Mouse (Mus musculus) MEL (cell line): ENCODE data around the gene Ggact. TPM values are rescaled to one million over a fixed set of nuclear protein-coding genes. Genes with fewer than 3 reads are reported as not detected.

Source experiments
- DNase-seq: peaks from one replicate; pipeline ENCODE4 v3.0.0; 2011; ENCODE audit warnings: low read depth, low spot score
- H3K27ac ChIP-seq: 2 replicates; pipeline ENCODE4 v1.5.1; 2012; ENCODE audit warnings: low read depth, mild to moderate bottlenecking, control low read depth, low read length, moderate library complexity; ENCODE audit not compliant: control insufficient read depth
- H3K27me3 ChIP-seq, 2 experiments: fragments of 150-350 bp in 1 of 2; sonication (generic) in 1 of 2; 2 replicates each; pipeline ENCODE4 v1.6.1; 2012; ENCODE audit warnings: low read length in 2 of 2, mild to moderate bottlenecking in 2 of 2, improper control_type of control experiment in 1 of 2, moderate library complexity in 1 of 2; ENCODE audit not compliant: insufficient read depth in 2 of 2, control insufficient read depth in 1 of 2
- H3K36me3 ChIP-seq, 2 experiments: 2 replicates each; pipeline ENCODE4 v1.6.1; 2012 to 2014; ENCODE audit warnings: low read length in 2 of 2, improper control_type of control experiment in 1 of 2, inconsistent platforms in 1 of 2, mild to moderate bottlenecking in 1 of 2; ENCODE audit not compliant: insufficient read depth in 2 of 2, control insufficient read depth in 1 of 2
- H3K4me1 ChIP-seq, 2 experiments: fragments of 150-350 bp in 1 of 2; sonication (generic) in 1 of 2; 2 replicates each; pipeline ENCODE4 v1.6.1; 2012; ENCODE audit warnings: low read length in 2 of 2, improper control_type of control experiment in 1 of 2, mild to moderate bottlenecking in 1 of 2; ENCODE audit not compliant: insufficient read depth in 2 of 2, control insufficient read depth in 1 of 2
- H3K4me3 ChIP-seq, 2 experiments: fragments of 150-350 bp in 1 of 2; sonication (generic) in 1 of 2; 2 replicates each; pipeline ENCODE4 v1.5.1; 2012; ENCODE audit warnings: low read depth in 2 of 2, low read length in 2 of 2, mild to moderate bottlenecking in 2 of 2, moderate library complexity in 2 of 2, control low read depth in 1 of 2, improper control_type of control experiment in 1 of 2; ENCODE audit not compliant: control insufficient read depth in 1 of 2, insufficient read depth in 1 of 2
- H3K79me2 ChIP-seq: 2 replicates; pipeline ENCODE4 v1.6.1; 2012; ENCODE audit warnings: mild to moderate bottlenecking, low read length, moderate library complexity; ENCODE audit not compliant: control insufficient read depth, poor library complexity, insufficient read depth
- H3K9ac ChIP-seq: 2 replicates; pipeline ENCODE4 v1.6.1; 2012; ENCODE audit warnings: low read depth, mild to moderate bottlenecking, control low read depth, low read length, moderate library complexity; ENCODE audit not compliant: control insufficient read depth, poor library complexity, severe bottlenecking
- H3K9me3 ChIP-seq: fragments of 150-350 bp; sonication (generic); replicated peaks from 2 replicates; pipeline ENCODE4 v1.6.1; 2012; ENCODE audit warnings: mild to moderate bottlenecking, low read length, improper control_type of control experiment, moderate library complexity; ENCODE audit not compliant: insufficient read depth
- BHLHE40 ChIP-seq: IDR thresholded peaks from 2 replicates; pipeline ENCODE4 v1.6.1; 2012; ENCODE audit warnings: low read depth, mild to moderate bottlenecking, inconsistent platforms, low read length, improper control_type of control experiment, borderline replicate concordance
- CTCF ChIP-seq, 3 experiments: IDR thresholded peaks in 2 of 3; conservative IDR thresholded peaks in 1 of 3; 2 replicates each; pipeline ENCODE4 v1.5.1; 2011 to 2012; ENCODE audit warnings: low read length in 3 of 3, low read depth in 2 of 3, mild to moderate bottlenecking in 2 of 3, improper control_type of control experiment in 1 of 3, inconsistent platforms in 1 of 3, mixed read lengths in 1 of 3, moderate library complexity in 1 of 3; ENCODE audit not compliant: control insufficient read depth in 1 of 3, insufficient read depth in 1 of 3, poor library complexity in 1 of 3, severe bottlenecking in 1 of 3
- GABPA ChIP-seq: IDR thresholded peaks from 2 replicates; pipeline ENCODE4 v1.6.1; 2012; ENCODE audit warnings: low read depth, mild to moderate bottlenecking, inconsistent platforms, low read length, improper control_type of control experiment, moderate library complexity
- GATA1 ChIP-seq: IDR thresholded peaks from 2 replicates; pipeline ENCODE4 v1.6.1; 2011; ENCODE audit warnings: low read depth, low read length, improper control_type of control experiment
- KAT2A ChIP-seq: conservative IDR thresholded peaks from 2 replicates; pipeline ENCODE4 v1.6.1; 2012; ENCODE audit warnings: low read depth, low read length, improper control_type of control experiment, inconsistent platforms
- MEF2A ChIP-seq: IDR thresholded peaks from 2 replicates; pipeline ENCODE4 v1.6.1; 2014; ENCODE audit warnings: low read depth, mild to moderate bottlenecking, inconsistent platforms, low read length, improper control_type of control experiment; ENCODE audit not compliant: poor library complexity, insufficient replicate concordance, severe bottlenecking; ENCODE audit errors: extremely low read depth
- MYC ChIP-seq: IDR thresholded peaks from 2 replicates; pipeline ENCODE4 v1.6.1; 2011; ENCODE audit warnings: low read depth, mild to moderate bottlenecking, low read length, improper control_type of control experiment, moderate library complexity
- NELFE ChIP-seq: IDR thresholded peaks from 2 replicates; pipeline ENCODE4 v1.6.1; 2011; ENCODE audit warnings: low read depth, low read length, improper control_type of control experiment
- POLR2A ChIP-seq, 2 experiments: IDR thresholded peaks; 2 replicates each; pipeline ENCODE4 v1.6.1; 2011 to 2012; ENCODE audit warnings: low read length in 2 of 2, mild to moderate bottlenecking in 2 of 2, control low read depth in 1 of 2, improper control_type of control experiment in 1 of 2, low read depth in 1 of 2, moderate library complexity in 1 of 2; ENCODE audit not compliant: control insufficient read depth in 1 of 2, insufficient read depth in 1 of 2, poor library complexity in 1 of 2
- POLR2AphosphoS2 ChIP-seq: IDR thresholded peaks from 2 replicates; pipeline ENCODE4 v1.6.1; 2011; ENCODE audit warnings: low read length, improper control_type of control experiment
- RAD21 ChIP-seq: IDR thresholded peaks from 2 replicates; pipeline ENCODE4 v1.6.1; 2011; ENCODE audit warnings: mild to moderate bottlenecking, low read depth, low read length, improper control_type of control experiment
- SMC3 ChIP-seq: IDR thresholded peaks from 2 replicates; pipeline ENCODE4 v1.6.1; 2011; ENCODE audit warnings: low read depth, low read length, improper control_type of control experiment
- TCF12 ChIP-seq: IDR thresholded peaks from 2 replicates; pipeline ENCODE4 v1.6.1; 2014; ENCODE audit warnings: low read depth, mild to moderate bottlenecking, inconsistent platforms, low read length, improper control_type of control experiment, moderate library complexity
- UBTF ChIP-seq: IDR thresholded peaks from 2 replicates; pipeline ENCODE4 v1.6.1; 2012; ENCODE audit warnings: low read depth, mild to moderate bottlenecking, inconsistent platforms, low read length, improper control_type of control experiment, moderate library complexity, borderline replicate concordance; ENCODE audit not compliant: insufficient read depth
- USF2 ChIP-seq, 2 experiments: IDR thresholded peaks; 2 replicates each; pipeline ENCODE4 v1.6.1; 2011 to 2012; ENCODE audit warnings: improper control_type of control experiment in 2 of 2, low read length in 2 of 2, borderline replicate concordance in 1 of 2, inconsistent platforms in 1 of 2, low read depth in 1 of 2, mild to moderate bottlenecking in 1 of 2; ENCODE audit not compliant: insufficient read depth in 1 of 2
- ZNF384 ChIP-seq: IDR thresholded peaks from 2 replicates; pipeline ENCODE4 v1.6.1; 2012; ENCODE audit warnings: low read depth, mild to moderate bottlenecking, inconsistent platforms, low read length, improper control_type of control experiment
- polyA plus RNA-seq, 2 experiments: library from polyadenylated mRNA; stranded (reverse) in 1 of 2; unstranded in 1 of 2; fragments of >175 nt in 1 of 2; fragments of >200 nt in 1 of 2; gene quantifications; 2 replicates each; pipeline versions ENCODE4 v1.2.1 to v1.2.4; 2012; ENCODE audit warnings: low replicate concordance in 2 of 2, low read depth in 1 of 2; ENCODE audit not compliant: insufficient read length in 2 of 2, insufficient read depth in 1 of 2, missing spikeins in 1 of 2
- total RNA-seq: library from RNA; depleted of rRNA; stranded (reverse); fragments of 300-350 nt; gene quantifications from 2 replicates; pipeline ENCODE4 v1.2.3, GENCODE M21; 2012

Gene Ggact
- total and polyA plus RNA-seq, 3 experiments, result 54.0 to 64.8 TPM; not detected in 1

- TF ChIP-seq CTCF (IDR thresholded peaks at IDR 0.05 in 2 of 3, conservative IDR thresholded peaks at IDR 0.05 in 1 of 3; ENCODE audit: control insufficient read depth in 1 of 3, insufficient read depth in 1 of 3, low read depth in 2 of 3, low read length in 3 of 3, poor library complexity in 1 of 3, severe bottlenecking in 1 of 3), result peak in 2 of 3 experiments; percentile 27 to 44; a peak in 3 of 6 replicates
- TF ChIP-seq SMC3, result peak; percentile 56
- no peak for TF ChIP-seq MYC
- TF ChIP-seq UBTF, result no peak
- TF ChIP-seq TCF12, result no peak
- no peak for TF ChIP-seq BHLHE40
These were observed 78.8 kb downstream of the Ggact start (continued) for GRCm38 (mm10) chr14:122834753-122835152.

GRCm38 (mm10) chr14:122833666-122834065 is 79.9 kb downstream of the Ggact start:
- TF ChIP-seq NELFE (0 out of 2 replicates have a peak, but pooled peaks have one; percentile 9), USF2 (IDR thresholded peaks at IDR 0.05; ENCODE audit: borderline replicate concordance in 1 of 2, insufficient read depth in 1 of 2, low read depth in 1 of 2, low read length in 2 of 2) (no peak)
- H3K27me3 ChIP-seq, result no peaks in the 10 kb centered on the region
- no peak overlapping the region for H3K9ac ChIP-seq
- H3K4me3 ChIP-seq, result no peak overlapping the region
- H3K4me1 ChIP-seq, result peaks cover 3 to 7% of the 10 kb centered on the region in 2 experiments; a peak in 3 of 4 replicates
- peaks cover 0 to 5% of the 10 kb centered on the region in 2 experiments; a peak in 2 of 4 replicates for H3K36me3 ChIP-seq
- H3K9me3 ChIP-seq, result no peaks in the 10 kb centered on the region
- no peaks in the 10 kb centered on the region for H3K79me2 ChIP-seq
- DNase-seq, result peak; percentile 48
- peak overlapping the region; percentile 30 for H3K27ac ChIP-seq

DNA sequence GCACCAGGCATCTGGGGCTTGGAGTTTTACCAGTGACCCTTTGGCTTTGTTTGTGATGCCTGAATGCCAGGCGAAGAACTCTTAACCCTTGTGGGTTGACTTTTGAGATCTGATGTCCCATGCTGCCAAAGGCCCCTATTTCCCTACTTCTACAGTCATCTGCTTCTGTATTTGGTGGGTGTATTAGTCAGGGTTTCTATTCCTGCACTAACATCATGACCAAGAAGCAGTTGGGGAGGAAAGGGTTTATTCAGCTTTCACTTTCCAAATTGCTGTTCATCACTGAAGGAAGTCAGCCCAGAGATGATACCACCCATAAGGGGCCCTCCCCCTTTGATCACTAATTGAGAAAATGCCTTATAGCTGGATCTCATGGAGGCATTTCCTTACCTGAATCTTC is 83.1 kb downstream of the Ggact start:
- peaks cover 3 to 7% of the 10 kb centered on the region in 2 experiments; a peak in 3 of 4 replicates for H3K4me1 ChIP-seq
- no peak overlapping the region for H3K27ac ChIP-seq
- H3K79me2 ChIP-seq, result no peaks in the 10 kb centered on the region
- no peaks in the 10 kb centered on the region for H3K27me3 ChIP-seq
- H3K9ac ChIP-seq, result no peak overlapping the region
- no peak overlapping the region for H3K4me3 ChIP-seq
- no peak for DNase-seq
- TF ChIP-seq POLR2A (IDR thresholded peaks at IDR 0.05; ENCODE audit: control insufficient read depth in 1 of 2, insufficient read depth in 1 of 2, low read depth in 1 of 2, low read length in 2 of 2, poor library complexity in 1 of 2) (no peak), MEF2A (no peak), ZNF384 (no peak), KAT2A (no peak), GATA1 (no peak), RAD21 (no peak), POLR2AphosphoS2 (no peak), TCF12 (no peak), GABPA (no peak)
- TF ChIP-seq, all 39 proteins: peak for 0
- Histone ChIP-seq H3K9me3 (no peaks in the 10 kb centered on the region), H3K36me3 (peaks cover 0 to 5% of the 10 kb centered on the region in 2 experiments; a peak in 2 of 4 replicates)
